Mouse (Mus musculus) ovary, adult 18-20 months (tissue): ENCODE data around the gene Tmem223.

ENCODE experiments used
- DNase-seq: peaks from one replicate; pipeline ENCODE4 v3.0.0; 2022; ENCODE audit warnings: low spot score, mixed read lengths

Gene Tmem223

DNA sequence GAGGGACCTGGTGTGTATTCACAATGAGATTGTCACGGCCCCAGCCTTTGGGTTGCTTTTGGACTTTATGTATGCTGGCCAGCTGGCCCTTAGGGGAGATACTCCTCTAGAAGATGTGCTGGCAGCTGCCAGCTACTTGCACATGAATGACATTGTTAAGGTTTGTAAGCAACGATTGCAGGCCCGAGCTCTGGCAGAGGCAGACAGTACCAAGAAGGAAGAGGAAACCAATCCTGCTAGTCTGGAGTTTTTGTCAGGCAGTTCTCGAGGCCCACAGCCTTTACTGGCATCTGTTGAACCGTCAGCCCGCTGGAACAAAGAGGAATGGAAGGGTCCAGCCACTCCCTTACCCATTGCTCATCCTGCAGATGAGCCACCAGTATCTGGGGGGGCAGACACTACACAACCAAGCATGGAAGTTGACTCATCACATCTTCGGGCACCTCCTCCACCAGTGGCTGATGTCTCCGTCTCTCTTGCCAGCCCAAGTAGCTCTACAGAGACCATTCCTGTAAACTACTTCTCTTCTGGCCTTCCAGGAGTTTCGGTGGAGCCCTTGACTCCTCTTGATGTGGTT, 32.5 kb downstream of the Tmem223 start:
- DNase-seq, result no peak

DNA sequence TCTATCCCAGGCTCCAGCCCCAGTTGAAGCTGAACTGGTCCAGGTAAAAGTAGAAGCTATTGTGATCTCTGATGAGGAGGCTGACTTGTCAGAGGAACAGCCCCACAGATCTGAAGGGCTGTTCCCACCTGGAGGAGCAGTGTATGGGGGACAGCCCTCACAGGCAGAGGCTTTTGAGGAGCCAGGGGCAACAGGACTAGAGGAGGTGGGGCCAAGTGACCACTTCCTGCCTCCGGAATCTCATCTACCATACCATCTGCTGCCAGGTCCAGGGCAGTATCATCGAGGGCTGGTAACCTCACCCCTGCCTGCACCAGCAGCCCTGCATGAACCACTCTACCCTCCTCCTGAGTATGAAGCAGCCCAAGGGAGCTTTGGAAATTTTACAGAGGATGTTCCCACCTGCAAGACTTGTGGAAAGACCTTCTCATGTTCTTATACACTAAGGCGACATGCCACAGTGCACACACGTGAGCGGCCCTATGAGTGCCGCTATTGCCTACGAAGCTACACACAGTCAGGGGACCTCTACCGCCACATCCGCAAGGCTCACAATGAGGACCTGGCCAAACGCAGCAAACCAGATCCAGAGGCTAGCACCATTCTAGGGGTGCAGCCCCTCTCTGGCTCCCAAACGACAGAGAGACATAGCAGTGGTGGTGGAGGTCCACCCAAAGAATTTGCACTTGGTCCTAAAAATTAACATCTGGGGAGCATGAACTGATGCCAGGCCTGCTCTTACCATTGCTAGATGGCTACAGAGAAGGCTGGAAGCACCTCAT, 33.3 kb downstream of the Tmem223 start:
- DNase-seq, result no peak

GRCm38 (mm10) chr19:8806810-8807209, 36.0 kb downstream of the Tmem223 start:
- DNase-seq, result no peak

GRCm38 (mm10) chr19:8815812-8816211, 45.0 kb downstream of the Tmem223 start:
- DNase-seq, result no peak

DNA sequence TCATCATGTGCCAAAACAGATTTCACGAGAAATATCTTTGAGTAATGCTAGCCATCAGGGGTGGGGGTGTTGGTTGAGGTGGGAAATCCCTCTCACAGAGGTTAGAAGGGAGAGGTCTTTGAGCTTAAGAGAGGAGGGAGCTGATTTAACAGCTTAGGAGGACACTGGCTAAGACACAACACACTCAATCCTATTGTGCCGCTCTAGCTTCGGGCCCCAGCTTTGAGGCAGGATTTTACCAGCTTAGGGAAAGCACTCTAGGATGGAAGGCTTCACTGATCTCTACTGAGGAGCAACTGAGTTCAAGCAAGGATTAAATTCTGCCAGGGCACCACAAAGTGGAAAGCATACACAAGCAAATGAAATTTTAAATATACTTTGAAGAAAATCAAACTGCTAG, 46.2 kb downstream of the Tmem223 start:
- no peak for DNase-seq

- no peak for DNase-seq
Measured at GRCm38 (mm10) chr19:8818301-8818798, 47.6 kb downstream of the Tmem223 start.

GRCm38 (mm10) chr19:8818801-8819595, 48.2 kb downstream of the Tmem223 start, which contains the start of gene Ttc9c:
Ttc9c (minus strand) TSS chr19:8819333.
- DNase-seq, result peak; percentile 97

DNA sequence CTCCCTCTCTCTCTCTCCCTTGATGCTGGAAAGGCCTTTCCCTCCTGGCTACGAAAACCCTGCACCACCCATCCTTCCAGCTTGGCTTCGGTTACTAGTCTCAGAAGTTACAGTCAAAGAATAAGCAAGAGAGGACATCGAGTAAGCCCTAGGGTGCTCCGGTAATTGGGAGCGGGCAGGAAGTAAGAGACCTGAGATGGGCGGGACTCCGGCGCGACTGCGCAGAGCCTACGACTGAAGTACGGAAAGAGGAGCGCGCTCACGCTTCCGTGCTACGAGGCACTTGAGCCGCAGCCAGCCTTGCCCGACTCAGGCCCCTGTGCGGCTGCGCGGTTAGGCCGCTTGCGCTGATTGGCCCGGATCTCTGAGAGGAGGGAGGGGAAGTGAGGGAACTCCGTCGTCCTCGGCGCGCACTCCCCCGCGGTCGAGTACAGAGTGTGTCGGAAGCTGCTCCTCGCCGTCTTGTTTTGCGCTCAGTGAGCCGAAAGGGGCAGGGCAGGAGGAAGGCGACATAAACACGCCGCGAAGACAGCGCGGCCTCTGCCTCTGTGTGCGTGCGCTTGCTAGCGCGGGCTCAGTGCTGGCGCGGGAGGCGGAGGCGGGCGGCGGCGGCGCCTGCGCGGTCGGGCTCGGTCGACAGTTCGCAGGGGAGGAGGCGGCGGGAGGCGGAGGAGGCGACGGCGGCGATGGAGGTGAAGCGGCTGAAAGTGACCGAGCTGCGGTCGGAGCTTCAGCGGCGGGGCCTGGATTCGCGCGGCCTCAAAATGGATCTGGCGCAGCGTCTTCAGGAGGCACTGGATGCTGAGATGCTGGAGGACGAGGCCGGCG, 49.0 kb downstream of the Tmem223 start, which contains the start of gene Hnrnpul2:
TSS of gene Hnrnpul2 (plus strand) at position 415 of the 828 bp plus-strand sequence.
- peak; percentile 98 for DNase-seq

- no peak for DNase-seq
Measured at GRCm38 (mm10) chr19:8820424-8820956, 49.7 kb downstream of the Tmem223 start.

GRCm38 (mm10) chr19:8821146-8821545, 50.4 kb downstream of the Tmem223 start:
- DNase-seq, result no peak
